Mouse (Mus musculus): ENCODE measurements around the gene Vmn1r85.

DNA sequence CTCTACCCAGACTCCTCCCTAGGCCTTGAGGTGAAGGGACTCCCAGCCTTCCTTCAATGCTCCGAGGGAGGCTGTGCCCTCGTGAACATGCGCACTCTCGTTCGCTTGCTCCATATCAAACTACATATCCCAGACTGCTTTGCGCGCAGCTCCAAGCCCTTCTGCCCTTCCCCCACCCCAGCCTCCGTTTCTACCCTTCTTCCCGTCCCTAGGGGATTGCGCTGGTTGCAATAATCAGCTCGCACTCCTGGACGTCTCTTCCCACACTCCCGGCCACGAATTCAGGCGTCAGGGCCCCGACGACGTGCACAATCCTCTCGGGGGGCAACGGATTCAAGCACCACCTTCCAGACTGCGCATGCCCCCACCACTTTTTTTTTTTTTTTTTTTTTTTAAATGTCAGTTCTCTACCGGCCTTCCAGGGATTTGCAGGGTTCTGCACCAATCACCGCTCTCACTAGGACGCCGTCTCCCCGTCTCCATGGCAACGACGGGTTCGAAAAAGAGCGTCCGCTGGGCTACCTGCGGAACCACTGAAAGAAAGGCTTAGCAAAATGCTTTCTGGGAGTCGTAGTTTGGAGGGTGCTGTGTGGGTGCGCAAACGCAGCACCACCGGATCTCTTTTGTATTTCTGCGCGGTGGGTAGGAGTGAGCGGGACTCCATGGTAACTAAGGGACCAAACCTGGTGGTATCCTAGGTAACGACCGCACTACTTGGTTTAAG lies 40.5 kb downstream of the Vmn1r85 start, which contains the start of gene Mzf1:
- TF ChIP-seq POLR2A (IDR thresholded peaks at IDR 0.05; ENCODE audit: borderline replicate concordance, extremely low read depth, insufficient read depth, insufficient read length, poor library complexity, severe bottlenecking): peak; percentile 61; the same call in 1 of the 2 replicates
- no peak for TF ChIP-seq CTCF (IDR thresholded peaks at IDR 0.05; ENCODE audit: borderline replicate concordance, extremely low read depth, insufficient read depth, insufficient read length)

All from brain, embryonic 14.5 days (tissue).